Mouse (Mus musculus): ENCODE results near the gene Tmem135.

- TF ChIP-seq CTCF (IDR thresholded peaks at IDR 0.05) = no peak
- TF ChIP-seq EP300 (IDR thresholded peaks at IDR 0.05) = peak; percentile 57
These were observed 8.1 kb upstream of the Tmem135 start for GRCm38 (mm10) chr7:89412094-89412493.
